Mouse (Mus musculus): ENCODE results near the gene Papolb. TPM values are rescaled to one million over a fixed set of nuclear protein-coding genes. Genes with fewer than 3 reads are reported as not detected.

The Papolb gene
- polyA plus RNA-seq, 1 experiment from 2014 or later = 0.14 TPM

DNA sequence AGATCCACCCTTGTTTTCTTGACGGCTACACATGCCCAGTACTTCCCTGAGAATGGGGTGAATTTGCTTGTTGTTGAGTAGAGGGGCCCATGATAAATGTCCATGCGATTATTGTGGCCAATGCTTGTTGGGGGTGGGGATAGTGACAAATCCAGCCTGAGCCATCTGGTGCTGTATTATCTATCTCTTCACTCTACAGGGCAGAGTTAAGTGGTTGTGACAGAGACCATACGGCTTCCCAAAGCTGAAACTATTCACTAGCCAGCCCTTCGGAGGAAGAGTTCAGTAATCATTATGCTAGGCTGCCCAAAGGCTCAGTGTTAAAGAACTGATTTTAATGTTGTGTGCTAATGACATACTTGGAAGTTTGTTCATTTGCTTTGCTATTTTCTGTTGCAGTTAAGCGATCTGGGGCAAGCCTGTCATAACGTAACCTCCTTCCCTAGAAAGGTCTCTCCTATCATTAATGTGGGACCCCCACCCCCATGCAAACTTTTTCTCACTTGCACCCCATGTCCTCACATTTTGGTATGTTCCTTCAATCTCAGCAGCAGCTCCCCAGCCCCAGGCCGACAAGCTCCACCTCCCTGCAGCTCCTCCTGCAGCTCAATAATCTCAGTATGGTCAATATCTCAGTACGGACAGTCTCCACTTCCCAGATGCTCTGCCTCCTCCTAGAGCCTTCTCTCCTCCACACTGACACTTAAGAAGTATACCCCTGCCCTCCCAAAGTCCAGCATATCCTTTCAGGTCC is 5.0 kb downstream of the Papolb start:
- H3K27ac ChIP-seq (ENCODE audit: low read length) = no peak overlapping the region
- no peaks in the 10 kb centered on the region; the same call in 1 of the 2 replicates for H3K9me3 ChIP-seq (replicated peaks; ENCODE audit: control insufficient read depth, low read length, poor library complexity, severe bottlenecking)
- no peak overlapping the region for H3K4me2 ChIP-seq (ENCODE audit: low read length)
- H3K9ac ChIP-seq (ENCODE audit: low read depth, low read length) = no peak overlapping the region
- no peak overlapping the region for H3K4me3 ChIP-seq (ENCODE audit: low read depth, low read length)
- peaks cover 2% of the 10 kb centered on the region for H3K36me3 ChIP-seq (ENCODE audit: control insufficient read depth, insufficient read depth, low read length)
- H3K27me3 ChIP-seq (ENCODE audit: control insufficient read depth, insufficient read depth, low read depth, low read length) = peaks cover 2% of the 10 kb centered on the region
- 62% methylated on average over 8 of the region's 8 CpGs for WGBS
- no peak for ATAC-seq
- no peaks in the 10 kb centered on the region for H3K4me1 ChIP-seq (ENCODE audit: control insufficient read depth, insufficient read depth, low read length)

GRCm38 (mm10) chr5:142521195-142521866 is 8.5 kb downstream of the Papolb start:
- no peak for ATAC-seq
- no peaks in the 10 kb centered on the region for H3K36me3 ChIP-seq (ENCODE audit: control insufficient read depth, insufficient read depth, low read length)
- H3K9me3 ChIP-seq (replicated peaks; ENCODE audit: control insufficient read depth, low read length, poor library complexity, severe bottlenecking) = no peaks in the 10 kb centered on the region
- H3K27ac ChIP-seq (ENCODE audit: low read length) = no peak overlapping the region
- 92% methylated on average over 11 of the region's 11 CpGs for WGBS
- no peaks in the 10 kb centered on the region for H3K4me1 ChIP-seq (ENCODE audit: control insufficient read depth, insufficient read depth, low read length)
- H3K9ac ChIP-seq (ENCODE audit: low read depth, low read length) = no peak overlapping the region
- H3K27me3 ChIP-seq (ENCODE audit: control insufficient read depth, insufficient read depth, low read depth, low read length) = no peaks in the 10 kb centered on the region
- H3K4me3 ChIP-seq (ENCODE audit: low read depth, low read length) = no peak overlapping the region
- no peak overlapping the region for H3K4me2 ChIP-seq (ENCODE audit: low read length)

- H3K36me3 ChIP-seq (ENCODE audit: control insufficient read depth, insufficient read depth, low read length) = no peaks in the 10 kb centered on the region
- H3K9ac ChIP-seq (ENCODE audit: low read depth, low read length) = no peak overlapping the region
- no peaks in the 10 kb centered on the region for H3K9me3 ChIP-seq (replicated peaks; ENCODE audit: control insufficient read depth, low read length, poor library complexity, severe bottlenecking)
- WGBS = 81% methylated on average over 4 of the region's 4 CpGs
- no peak overlapping the region for H3K4me2 ChIP-seq (ENCODE audit: low read length)
- no peak overlapping the region for H3K4me3 ChIP-seq (ENCODE audit: low read depth, low read length)
- no peaks in the 10 kb centered on the region for H3K27me3 ChIP-seq (ENCODE audit: control insufficient read depth, insufficient read depth, low read depth, low read length)
- no peak for ATAC-seq
- no peaks in the 10 kb centered on the region for H3K4me1 ChIP-seq (ENCODE audit: control insufficient read depth, insufficient read depth, low read length)
- no peak overlapping the region for H3K27ac ChIP-seq (ENCODE audit: low read length)
These were observed 9.5 kb downstream of the Papolb start for GRCm38 (mm10) chr5:142520360-142520759.

DNA sequence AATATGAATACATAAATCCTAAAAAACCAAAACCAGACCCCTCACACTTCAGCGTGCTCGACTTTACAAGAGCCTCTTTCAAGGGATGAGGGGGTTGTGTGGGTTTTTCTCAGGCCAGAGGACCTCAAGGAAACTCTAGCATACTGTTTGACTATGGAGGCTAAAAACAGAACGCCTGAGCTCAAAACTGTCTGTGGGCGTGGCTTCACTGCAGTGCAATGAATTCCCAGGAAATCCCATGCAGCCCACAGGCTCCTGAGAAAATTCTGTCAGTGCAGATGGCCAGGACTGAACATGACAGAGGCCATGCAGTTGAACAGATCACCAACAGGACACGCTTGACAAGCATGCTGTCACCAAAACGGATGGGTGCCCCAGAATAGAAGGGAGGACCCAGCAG is 10.9 kb downstream of the Papolb start:
- Histone ChIP-seq H3K27me3 (ENCODE audit: control insufficient read depth, insufficient read depth, low read depth, low read length) (no peaks in the 10 kb centered on the region), H3K9ac (ENCODE audit: low read depth, low read length) (no peak overlapping the region), H3K9me3 (replicated peaks; ENCODE audit: control insufficient read depth, low read length, poor library complexity, severe bottlenecking) (no peaks in the 10 kb centered on the region), H3K36me3 (ENCODE audit: control insufficient read depth, insufficient read depth, low read length) (no peaks in the 10 kb centered on the region), H3K4me3 (ENCODE audit: low read depth, low read length) (no peak overlapping the region), H3K4me2 (ENCODE audit: low read length) (no peak overlapping the region), H3K27ac (ENCODE audit: low read length) (no peak overlapping the region), H3K4me1 (ENCODE audit: control insufficient read depth, insufficient read depth, low read length) (no peaks in the 10 kb centered on the region)
- no peak for ATAC-seq
- WGBS = 69% methylated on average over 6 of the region's 6 CpGs

- H3K27me3 ChIP-seq (ENCODE audit: control insufficient read depth, insufficient read depth, low read depth, low read length) = no peaks in the 10 kb centered on the region
These were observed 17.8 kb downstream of the Papolb start for GRCm38 (mm10) chr5:142512112-142512511.

DNA sequence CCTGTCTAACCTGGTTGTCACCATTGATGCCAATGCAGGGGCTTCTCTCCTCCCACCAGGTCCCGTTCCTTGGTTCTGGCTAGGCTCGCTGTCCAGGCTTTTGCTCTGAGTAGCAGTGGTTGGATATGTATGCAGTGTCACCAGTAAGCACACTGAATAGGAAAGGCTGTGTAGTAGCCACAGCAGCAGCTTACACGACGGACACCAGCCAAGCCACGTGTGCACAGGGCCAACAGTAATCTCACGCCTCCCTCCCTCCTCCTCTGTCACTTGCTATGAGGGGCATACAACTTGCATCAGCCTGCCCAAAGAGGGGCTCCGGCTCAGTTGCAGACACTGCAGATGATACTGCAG is 19.8 kb downstream of the Papolb start:
- no peaks in the 10 kb centered on the region for H3K9me3 ChIP-seq (replicated peaks; ENCODE audit: control insufficient read depth, low read length, poor library complexity, severe bottlenecking)
- H3K27me3 ChIP-seq (ENCODE audit: control insufficient read depth, insufficient read depth, low read depth, low read length) = no peaks in the 10 kb centered on the region
- H3K27ac ChIP-seq (ENCODE audit: low read length) = peak overlapping the region; percentile 81
- 0 out of 2 replicates have a peak, but pooled peaks cover 4% of the 10 kb centered on the region for H3K36me3 ChIP-seq (ENCODE audit: control insufficient read depth, insufficient read depth, low read length)
- H3K9ac ChIP-seq (ENCODE audit: low read depth, low read length) = peak overlapping the region; percentile 66; the same call in 1 of the 2 replicates
- peak overlapping the region; percentile 49; the same call in 1 of the 2 replicates for H3K4me2 ChIP-seq (ENCODE audit: low read length)
- H3K4me1 ChIP-seq (ENCODE audit: control insufficient read depth, insufficient read depth, low read length) = peaks cover 16% of the 10 kb centered on the region; the same call in 1 of the 2 replicates
- ATAC-seq = peak; percentile 46
- no peak overlapping the region for H3K4me3 ChIP-seq (ENCODE audit: low read depth, low read length)
- 27% methylated on average over 7 of the region's 7 CpGs for WGBS

More at GRCm38 (mm10) chr5:142512112-142512511, 17.8 kb downstream of the Papolb start:
- no peak for ATAC-seq
- no peak overlapping the region for H3K27ac ChIP-seq (ENCODE audit: low read length)
- no peak overlapping the region for H3K4me2 ChIP-seq (ENCODE audit: low read length)
- no peaks in the 10 kb centered on the region for H3K36me3 ChIP-seq (ENCODE audit: control insufficient read depth, insufficient read depth, low read length)
- no peak overlapping the region for H3K9ac ChIP-seq (ENCODE audit: low read depth, low read length)
- H3K9me3 ChIP-seq (replicated peaks; ENCODE audit: control insufficient read depth, low read length, poor library complexity, severe bottlenecking) = no peaks in the 10 kb centered on the region
- peaks cover 16% of the 10 kb centered on the region; the same call in 1 of the 2 replicates for H3K4me1 ChIP-seq (ENCODE audit: control insufficient read depth, insufficient read depth, low read length)
- H3K4me3 ChIP-seq (ENCODE audit: low read depth, low read length) = no peak overlapping the region
- 83% methylated on average over 4 of the region's 4 CpGs for whole genome bisulfite sequencing

DNA sequence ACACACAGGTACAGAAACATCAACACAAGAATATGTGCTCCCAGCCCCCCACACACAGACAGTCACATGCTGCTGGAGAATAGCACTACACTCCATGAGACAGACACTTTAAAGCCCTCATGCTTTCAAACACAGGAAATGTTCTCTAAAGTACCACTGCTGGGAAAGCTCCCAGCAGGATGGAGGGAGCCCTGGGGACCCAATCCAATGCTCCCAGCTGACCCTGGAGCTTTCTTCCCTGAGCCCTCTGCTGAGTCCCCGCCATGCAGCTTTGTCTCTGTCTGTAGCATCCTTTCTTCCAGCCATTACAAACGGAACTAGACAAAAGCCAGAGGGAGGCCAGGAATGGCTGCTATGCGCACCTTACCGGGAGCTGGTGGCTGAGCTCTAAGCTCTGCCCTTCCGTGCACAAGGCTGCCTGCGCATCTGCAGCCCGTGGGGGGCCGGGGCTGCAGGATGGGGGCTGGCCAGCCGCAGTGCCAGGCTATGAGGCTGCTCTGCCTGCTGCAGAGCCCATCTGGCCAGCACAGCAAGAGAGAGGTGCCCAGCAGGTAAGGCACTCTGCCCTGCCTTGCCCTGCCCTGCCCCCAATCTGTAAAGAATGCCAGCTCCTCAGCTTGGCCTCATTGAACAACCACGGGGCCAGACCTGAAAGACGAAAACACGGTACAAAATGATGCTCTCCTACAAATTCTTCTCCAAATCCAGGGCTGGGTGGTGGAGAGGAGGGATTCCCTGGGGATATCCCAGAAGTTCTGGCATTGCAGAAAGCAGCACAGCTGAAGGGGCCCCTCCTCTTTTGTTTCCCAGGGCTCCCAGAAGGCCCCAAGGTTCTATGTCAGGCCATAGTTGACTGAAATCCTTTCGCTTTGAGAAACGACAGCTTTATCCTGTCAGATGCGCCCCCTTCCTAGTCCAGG is 20.5 kb downstream of the Papolb start:
- 7% methylated on average over 15 of the region's 15 CpGs for WGBS
- H3K9ac ChIP-seq (ENCODE audit: low read depth, low read length) = peak overlapping the region; percentile 66
- H3K27me3 ChIP-seq (ENCODE audit: control insufficient read depth, insufficient read depth, low read depth, low read length) = no peaks in the 10 kb centered on the region
- 0 out of 2 replicates have a peak, but pooled peaks cover 4% of the 10 kb centered on the region for H3K36me3 ChIP-seq (ENCODE audit: control insufficient read depth, insufficient read depth, low read length)
- H3K4me3 ChIP-seq (ENCODE audit: low read depth, low read length) = peak overlapping the region; percentile 21
- H3K4me2 ChIP-seq (ENCODE audit: low read length) = peak overlapping the region; percentile 49
- peak; percentile 70 for ATAC-seq
- H3K9me3 ChIP-seq (replicated peaks; ENCODE audit: control insufficient read depth, low read length, poor library complexity, severe bottlenecking) = no peaks in the 10 kb centered on the region
- peak overlapping the region; percentile 81 for H3K27ac ChIP-seq (ENCODE audit: low read length)
- peaks cover 16% of the 10 kb centered on the region; the same call in 1 of the 2 replicates for H3K4me1 ChIP-seq (ENCODE audit: control insufficient read depth, insufficient read depth, low read length)

DNA sequence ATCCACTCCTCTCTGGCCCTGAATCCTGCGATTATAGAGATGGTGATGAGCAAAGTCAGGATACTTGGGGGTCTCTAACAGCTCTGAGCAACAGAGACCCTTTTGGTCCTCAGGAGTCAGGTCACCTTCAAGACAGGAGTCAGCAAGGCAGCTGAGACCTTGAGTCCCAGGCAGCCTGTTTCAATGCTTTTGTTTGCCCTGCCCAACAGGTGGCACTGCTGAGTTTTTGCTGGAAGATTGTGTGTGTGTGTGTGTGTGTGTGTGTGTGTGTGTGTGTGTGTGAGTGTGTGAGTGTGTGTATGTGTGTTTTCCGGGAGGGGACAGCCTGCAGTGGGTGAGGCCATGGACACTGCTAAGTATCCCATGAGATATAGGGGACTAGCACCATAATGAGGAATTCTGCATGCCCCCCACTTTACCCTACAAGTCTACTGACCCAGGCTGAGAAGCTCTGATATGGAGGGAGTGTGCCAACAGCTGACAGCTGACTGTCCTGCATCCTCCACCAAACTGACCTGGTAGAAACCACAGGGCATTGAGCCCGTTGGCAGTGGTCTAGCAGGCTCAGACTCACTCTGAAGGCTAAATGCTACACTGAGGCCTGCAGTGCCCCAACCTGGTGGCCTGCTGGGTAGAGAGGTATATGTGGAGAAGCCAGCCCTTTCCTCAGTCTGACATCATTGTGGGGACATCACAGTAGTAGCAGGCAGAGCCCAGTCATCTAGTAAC is 24.0 kb downstream of the Papolb start:
- H3K4me2 ChIP-seq (ENCODE audit: low read length) = no peak overlapping the region
- ATAC-seq = no peak
- H3K9me3 ChIP-seq (replicated peaks; ENCODE audit: control insufficient read depth, low read length, poor library complexity, severe bottlenecking) = no peaks in the 10 kb centered on the region
- 0 out of 2 replicates have a peak, but pooled peaks cover 4% of the 10 kb centered on the region for H3K36me3 ChIP-seq (ENCODE audit: control insufficient read depth, insufficient read depth, low read length)
- H3K4me1 ChIP-seq (ENCODE audit: control insufficient read depth, insufficient read depth, low read length) = peaks cover 16% of the 10 kb centered on the region; the same call in 1 of the 2 replicates
- H3K4me3 ChIP-seq (ENCODE audit: low read depth, low read length) = no peak overlapping the region
- WGBS = 76% methylated on average over 3 of the region's 3 CpGs
- H3K27ac ChIP-seq (ENCODE audit: low read length) = no peak overlapping the region
- no peak overlapping the region for H3K9ac ChIP-seq (ENCODE audit: low read depth, low read length)
- no peaks in the 10 kb centered on the region for H3K27me3 ChIP-seq (ENCODE audit: control insufficient read depth, insufficient read depth, low read depth, low read length)
